Mouse (Mus musculus) left cerebral cortex, adult 11 months (tissue): ENCODE results near the gene Vsig10.
"Not testable (repeated sequence)": the region's sequence is repeated elsewhere in the genome, so short reads cannot be mapped to it uniquely, and the experiment has no call there.

Experiments used
- DNase-seq: peaks from one replicate; pipeline ENCODE4 v3.0.0; 2022; ENCODE audit warnings: low spot score

Gene Vsig10

GRCm38 (mm10) chr5:117355648-117356303 is 36.9 kb downstream of the Vsig10 start:
- no peak for DNase-seq

DNA sequence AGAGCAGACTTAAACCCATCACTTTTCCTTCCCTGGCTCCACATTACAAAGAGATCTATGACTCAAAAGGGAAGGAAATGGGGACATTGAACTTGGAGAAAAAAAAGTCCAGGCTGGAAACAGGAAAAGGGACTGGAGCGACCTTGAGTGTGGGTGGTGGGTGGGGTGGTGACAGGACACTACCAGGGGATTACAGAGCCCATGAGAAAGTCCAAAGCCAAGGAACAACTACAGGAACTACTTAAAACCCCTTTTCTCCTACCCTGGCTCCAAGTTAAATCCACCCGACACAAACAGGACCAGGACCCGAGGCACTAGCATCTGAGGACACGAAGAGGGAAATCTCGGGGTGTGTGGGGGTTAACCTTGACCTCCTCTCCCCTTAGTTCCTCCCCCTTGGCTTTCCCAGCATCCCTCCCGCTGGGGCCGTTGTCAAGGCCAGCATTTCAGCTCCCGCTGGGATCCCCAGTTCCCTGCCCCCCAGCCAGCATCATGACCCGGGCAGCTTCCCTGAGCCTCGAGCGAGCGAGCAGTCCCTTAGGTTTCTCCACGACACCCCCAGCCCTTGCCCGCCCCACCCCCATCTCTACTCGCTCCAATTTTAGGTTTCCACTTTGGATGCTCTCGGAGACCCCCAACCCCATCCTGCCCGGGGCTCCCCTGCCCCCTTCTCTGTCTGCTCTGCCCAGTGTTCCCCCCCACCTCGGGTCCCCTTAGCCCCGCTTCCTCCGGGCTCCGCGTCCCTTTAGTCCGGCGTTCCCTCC is 37.7 kb downstream of the Vsig10 start:
- no peak for DNase-seq

- DNase-seq, result no peak
These were observed 38.2 kb downstream of the Vsig10 start, which contains the start of gene Wsb2 for GRCm38 (mm10) chr5:117357129-117357477. Gene Wsb2, plus strand, starts transcription at chr5:117357304.

GRCm38 (mm10) chr5:117357478-117358247 is 38.8 kb downstream of the Vsig10 start:
- DNase-seq, result no peak

GRCm38 (mm10) chr5:117358248-117358630 is 39.4 kb downstream of the Vsig10 start:
- DNase-seq, result no peak

DNA sequence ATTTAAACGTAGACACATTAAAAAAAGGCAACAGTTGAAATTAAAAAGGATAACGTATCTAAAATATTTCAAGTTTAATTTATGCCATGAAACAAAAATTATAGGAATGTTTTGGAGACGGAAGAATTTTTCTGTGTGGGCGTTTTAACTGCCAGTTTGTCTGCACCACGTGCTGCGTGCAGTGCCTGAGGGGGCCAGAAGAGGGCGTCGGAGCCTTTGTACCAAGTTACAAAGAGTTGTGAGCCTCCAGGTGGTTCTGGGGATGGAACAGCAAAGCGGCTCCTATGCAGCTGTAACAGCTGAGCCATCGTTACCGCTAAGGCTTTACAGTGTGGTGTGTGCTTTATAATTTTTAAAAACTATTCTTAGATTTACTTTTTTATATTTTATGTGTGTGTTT is 39.8 kb downstream of the Vsig10 start:
- DNase-seq, result peak; percentile 63

DNA sequence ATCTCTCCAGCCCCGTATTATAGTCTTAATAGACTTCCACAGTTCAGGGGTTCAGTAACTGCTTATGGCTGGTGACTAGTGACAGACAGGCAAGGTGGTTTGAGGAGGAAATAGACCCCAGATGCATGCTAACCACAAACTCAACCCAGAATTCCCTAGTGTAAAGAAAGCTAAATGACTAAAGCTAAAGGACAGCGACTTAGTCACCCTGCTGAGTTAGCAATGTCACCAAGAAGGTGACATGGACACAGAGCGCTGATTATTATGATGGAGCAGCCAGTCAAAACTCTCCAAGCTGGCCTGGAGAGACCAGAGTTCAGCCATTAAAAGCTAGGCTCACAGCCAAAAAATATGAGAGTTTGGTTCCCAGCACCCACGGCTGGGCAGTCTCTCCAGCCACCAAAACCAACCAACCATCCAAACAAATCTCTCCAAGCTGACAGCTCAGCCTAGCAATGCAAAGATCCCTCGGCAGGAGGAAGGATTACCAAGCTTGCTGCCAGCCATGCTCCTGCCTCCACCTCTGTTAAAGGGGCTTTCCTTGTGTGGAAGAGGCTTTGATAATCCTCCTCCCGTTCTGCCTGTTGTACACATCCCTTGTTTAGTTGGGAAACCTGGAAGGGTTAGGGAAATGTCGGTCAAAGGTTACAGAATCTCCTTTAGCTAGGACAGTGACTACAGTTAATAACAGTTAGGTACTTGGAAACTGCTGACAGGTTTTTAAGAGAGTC is 40.8 kb downstream of the Vsig10 start:
- no peak for DNase-seq

DNA sequence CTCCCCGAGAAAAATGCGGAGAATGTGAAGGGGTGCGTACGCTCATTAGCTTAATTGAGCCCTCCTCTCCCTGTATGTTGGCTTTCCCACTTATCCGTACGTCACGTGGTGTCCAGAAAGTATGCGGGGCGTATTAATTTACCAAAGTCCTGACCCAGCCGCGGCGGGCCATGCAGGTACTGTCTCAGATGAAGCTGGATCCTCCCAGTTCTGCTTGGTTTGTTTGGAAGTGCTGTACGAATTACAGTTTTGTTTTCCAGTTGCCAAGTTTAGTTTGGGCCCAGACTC is 41.3 kb downstream of the Vsig10 start:
- DNase-seq, result no peak

DNA sequence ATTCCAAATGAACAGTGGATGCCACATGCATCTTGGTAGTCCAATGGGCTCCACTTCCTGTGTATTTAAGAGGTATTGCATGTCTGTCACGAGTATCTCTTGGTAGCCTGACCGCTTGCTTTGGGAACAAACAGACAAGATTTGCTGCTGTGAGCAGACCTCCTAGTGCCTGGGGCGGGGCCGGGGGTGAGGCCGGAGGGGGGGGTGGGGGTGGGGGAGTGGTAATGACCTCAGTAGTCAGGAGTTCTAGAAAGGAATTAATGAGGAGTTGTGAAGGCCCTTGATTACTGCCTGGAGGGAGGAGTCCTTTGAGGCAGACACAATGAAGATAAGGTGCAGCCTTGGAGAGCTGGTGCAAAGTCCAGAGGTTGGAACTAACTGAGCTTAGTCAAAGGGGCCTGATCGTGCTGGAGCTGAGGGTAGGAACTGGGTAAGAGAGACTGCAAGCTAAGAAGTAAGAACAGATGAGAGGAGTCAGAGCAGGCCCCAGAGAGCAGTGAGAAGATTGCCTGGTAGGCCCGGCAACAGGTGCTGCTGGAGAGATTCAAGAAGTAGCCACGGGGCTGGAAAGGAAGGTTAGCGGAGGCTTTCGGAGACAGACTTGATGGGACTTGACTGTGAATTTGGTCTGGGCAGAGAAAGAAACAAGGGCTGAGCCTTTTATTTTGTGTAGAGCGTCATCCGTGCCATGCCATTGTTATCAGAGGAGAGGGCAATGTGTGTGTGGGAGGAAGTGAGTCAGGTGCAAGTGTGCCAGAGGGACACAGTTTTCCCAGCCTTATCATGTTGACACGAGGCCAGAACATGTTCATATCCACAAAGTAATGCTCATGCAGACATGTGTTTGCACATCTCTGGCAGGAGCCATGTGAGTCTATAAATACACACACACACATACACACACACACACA is 42.0 kb downstream of the Vsig10 start:
- DNase-seq, result no peak

DNA sequence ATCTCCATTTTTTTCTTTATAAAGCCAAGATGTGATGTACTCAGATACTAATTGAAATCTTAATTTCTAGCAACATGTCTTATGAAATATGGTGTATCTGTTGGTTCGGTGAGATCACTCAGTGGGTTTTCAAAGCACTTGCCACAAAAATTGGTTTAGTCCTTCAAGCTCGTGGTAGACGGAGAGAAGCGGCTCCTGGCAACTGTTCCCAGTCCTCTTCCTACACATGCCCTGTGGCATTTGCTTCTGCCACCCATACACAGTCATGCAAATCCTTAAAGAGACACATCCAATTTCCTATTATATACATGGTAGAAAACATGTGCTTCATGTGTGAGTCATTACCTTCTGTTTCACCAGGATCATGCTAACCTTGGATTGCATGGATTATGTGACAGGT is 42.7 kb downstream of the Vsig10 start:
- DNase-seq, result no peak

GRCm38 (mm10) chr5:117363066-117363782 is 44.3 kb downstream of the Vsig10 start:
- no peak for DNase-seq

DNA sequence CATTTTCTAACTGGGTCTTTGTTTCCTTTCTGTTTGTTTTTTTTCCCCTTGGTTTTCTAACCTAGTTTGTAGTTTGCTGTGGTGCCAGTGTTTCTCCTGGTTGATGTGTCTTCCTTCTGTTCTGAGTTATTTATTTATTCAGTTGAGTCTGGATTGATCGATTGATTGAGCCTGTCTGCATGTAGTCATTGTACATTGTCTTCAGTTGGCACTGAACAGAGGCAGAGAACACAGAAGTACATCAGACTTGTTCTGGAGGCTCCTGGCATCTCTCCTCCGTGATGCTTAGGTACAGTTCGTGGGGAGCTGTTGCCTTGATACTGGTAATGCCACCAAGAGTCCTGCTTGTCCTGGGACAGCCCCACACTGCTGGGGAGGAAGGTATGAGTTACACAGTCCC is 45.9 kb downstream of the Vsig10 start:
- no peak for DNase-seq

DNA sequence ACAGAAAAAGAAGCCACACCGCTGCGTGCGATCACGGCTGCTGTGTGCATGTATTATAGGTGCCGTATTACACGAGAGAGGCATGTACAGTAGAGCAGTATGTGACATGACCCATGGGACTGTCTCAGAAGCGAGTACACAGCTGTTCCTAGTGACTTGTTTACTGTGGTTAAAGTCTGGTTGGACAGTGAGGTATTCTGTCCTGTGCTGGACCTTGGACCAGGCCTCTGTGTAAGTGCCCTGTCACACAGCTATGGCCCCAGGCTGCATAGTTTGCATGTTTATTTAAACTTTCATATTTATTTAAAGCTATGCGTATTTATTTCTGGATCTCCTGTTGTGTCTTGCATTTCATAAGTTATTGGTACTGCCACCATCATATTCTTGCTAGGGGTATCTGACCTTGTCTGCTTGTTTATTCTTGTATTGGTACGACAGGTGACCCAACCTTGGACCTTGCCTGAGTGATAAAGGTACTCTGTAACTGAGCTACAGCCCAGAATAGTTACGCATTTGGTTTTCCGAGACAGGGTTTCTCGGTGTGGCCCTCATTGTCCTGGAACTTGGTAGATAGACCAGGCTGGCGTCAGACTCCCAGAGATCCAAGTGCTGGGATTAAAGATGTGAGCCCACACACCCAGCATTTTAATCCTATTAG is 47.1 kb downstream of the Vsig10 start:
- DNase-seq, result no peak

- DNase-seq, result no peak
These were observed 48.3 kb downstream of the Vsig10 start for GRCm38 (mm10) chr5:117367206-117367605.

DNA sequence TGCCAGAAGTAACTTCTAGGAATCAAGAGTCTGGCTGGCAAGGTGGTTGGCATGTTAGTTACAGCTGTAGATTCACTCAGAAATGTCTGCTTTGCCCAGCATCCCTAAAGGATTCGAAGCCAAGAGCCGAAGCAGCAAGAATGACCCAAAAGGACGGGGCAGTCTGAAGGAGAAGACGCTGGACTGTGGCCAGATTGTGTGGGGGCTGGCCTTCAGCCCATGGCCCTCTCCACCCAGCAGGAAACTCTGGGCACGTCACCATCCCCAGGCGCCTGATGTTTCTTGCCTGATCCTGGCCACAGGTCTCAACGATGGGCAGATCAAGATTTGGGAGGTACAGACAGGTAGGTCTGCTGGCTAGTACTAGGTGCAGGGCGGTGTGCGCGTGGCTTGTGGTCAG is 51.7 kb downstream of the Vsig10 start:
- no peak for DNase-seq

GRCm38 (mm10) chr5:117373418-117373817 is 54.5 kb downstream of the Vsig10 start:
- no peak for DNase-seq

- DNase-seq, result no peak
These were observed 55.6 kb downstream of the Vsig10 start for GRCm38 (mm10) chr5:117374372-117375049.

DNA sequence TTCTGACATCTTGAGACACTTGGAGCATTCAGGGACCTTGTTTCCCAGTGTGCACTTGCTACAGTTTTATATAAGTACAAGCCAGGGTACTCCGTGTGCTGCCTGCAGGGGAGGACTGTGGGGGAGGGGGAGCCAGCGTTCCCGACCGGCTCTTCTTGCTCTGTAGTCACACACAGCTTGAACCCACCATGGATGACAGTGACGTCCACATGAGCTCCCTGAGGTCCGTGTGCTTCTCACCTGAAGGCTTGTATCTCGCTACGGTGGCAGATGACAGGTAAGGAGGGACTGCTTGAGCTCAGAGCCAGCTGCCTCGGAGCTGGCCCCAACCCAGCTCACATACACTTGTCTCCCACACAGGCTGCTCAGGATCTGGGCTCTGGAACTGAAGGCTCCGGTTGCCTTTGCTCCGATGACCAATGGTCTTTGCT is 57.5 kb downstream of the Vsig10 start:
- DNase-seq, result no peak

GRCm38 (mm10) chr5:117377731-117378130 is 58.8 kb downstream of the Vsig10 start:
- not testable (repeated sequence) for DNase-seq

GRCm38 (mm10) chr5:117380199-117380598 is 61.3 kb downstream of the Vsig10 start:
- DNase-seq, result no peak
